Mouse (Mus musculus) megakaryocyte progenitor cell, adult 5-6 weeks (primary cell): ENCODE data around the gene 2200002D01Rik. TPM values are rescaled to one million over a fixed set of nuclear protein-coding genes. Genes with fewer than 3 reads are reported as not detected.

Experiments
- total RNA-seq, 2 experiments: library from RNA; stranded (forward) in 1 of 2; stranded (reverse) in 1 of 2; fragments of 157-497, 149-512 nt in 1 of 2; fragments of 200-1000 nt in 1 of 2; gene quantifications; 2 replicates each; pipeline versions ENCODE4 v1.2.3 to v1.2.4; 2015 to 2017

2200002D01Rik gene
- total RNA-seq, 2 experiments from 2014 or later: 0.20 TPM; not detected in 1

Other genes with a start within 250 kb of the 2200002D01Rik start
- 0.24 and 1.1 TPM in 2 replicates for gene Ryr1, start 123.3 kb downstream of the 2200002D01Rik start, total RNA-seq (2015)
- gene Ryr1, start 123.3 kb downstream of the 2200002D01Rik start, total RNA-seq (2017): 0.12 and 0.44 TPM in 2 replicates
- gene Rasgrp4, start 113.6 kb downstream of the 2200002D01Rik start, total RNA-seq (2015): 1.8 and 3.3 TPM in 2 replicates
- gene Rasgrp4, start 113.6 kb downstream of the 2200002D01Rik start, total RNA-seq (2017): 1.5 and 7.2 TPM in 2 replicates
- gene Fam98c, start 92.2 kb downstream of the 2200002D01Rik start, total RNA-seq (2015): 19.4 and 24.1 TPM in 2 replicates
- gene Fam98c, start 92.2 kb downstream of the 2200002D01Rik start, total RNA-seq (2017): 22.6 and 23.4 TPM in 2 replicates
- 0.76 and 1.2 TPM in 2 replicates for gene Ggn, start 78.3 kb downstream of the 2200002D01Rik start, total RNA-seq (2015)
- 0.17 and 0.47 TPM in 2 replicates for gene Ggn, start 78.3 kb downstream of the 2200002D01Rik start, total RNA-seq (2017)
- 0.56 and 2.3 TPM in 2 replicates for gene Spred3, start 78.1 kb downstream of the 2200002D01Rik start, total RNA-seq (2015)
- gene Spred3, start 78.1 kb downstream of the 2200002D01Rik start, total RNA-seq (2017): 0.91 and 2.4 TPM in 2 replicates
- 169 and 191 TPM in 2 replicates for gene Psmd8, start 67.8 kb downstream of the 2200002D01Rik start, total RNA-seq (2015)
- 160 and 176 TPM in 2 replicates for gene Psmd8, start 67.8 kb downstream of the 2200002D01Rik start, total RNA-seq (2017)
- 1.1 TPM in 1 of 2 replicates, not detected in the other for gene Catsperg1, start 34.4 kb downstream of the 2200002D01Rik start, total RNA-seq (2015)
- gene Catsperg1, start 34.4 kb downstream of the 2200002D01Rik start, total RNA-seq (2017): 0.20 and 0.50 TPM in 2 replicates
- gene Kcnk6, start 16.0 kb downstream of the 2200002D01Rik start, total RNA-seq (2015): 4.2 and 5.8 TPM in 2 replicates
- gene Kcnk6, start 16.0 kb downstream of the 2200002D01Rik start, total RNA-seq (2017): 8.0 and 9.3 TPM in 2 replicates
- gene Yif1b, start 10.1 kb downstream of the 2200002D01Rik start, total RNA-seq (2015): 75.8 and 77.8 TPM in 2 replicates
- 28.2 and 34.1 TPM in 2 replicates for gene Yif1b, start 10.1 kb downstream of the 2200002D01Rik start, total RNA-seq (2017)
- 60.8 and 62.8 TPM in 2 replicates for gene Spint2, start 33.4 kb upstream of the 2200002D01Rik start, total RNA-seq (2015)
- 21.2 and 34.1 TPM in 2 replicates for gene Spint2, start 33.4 kb upstream of the 2200002D01Rik start, total RNA-seq (2017)
- not detected in 2 replicates for gene Ppp1r14a, start 40.8 kb upstream of the 2200002D01Rik start, total RNA-seq (2015)
- 1.1 TPM in 1 of 2 replicates, not detected in the other for gene Ppp1r14a, start 40.8 kb upstream of the 2200002D01Rik start, total RNA-seq (2017)
- gene Dpf1, start 55.5 kb upstream of the 2200002D01Rik start, total RNA-seq (2015): 0.05 and 0.73 TPM in 2 replicates
- 0.10 TPM in 1 of 2 replicates, not detected in the other for gene Dpf1, start 55.5 kb upstream of the 2200002D01Rik start, total RNA-seq (2017)